Mouse (Mus musculus) thymus, adult 2 months (tissue): ENCODE measurements around the gene Vav1.
A peak's percentile ranks its signal among the peaks of the same experiment; 100 is the strongest.

Experiments
- CTCF ChIP-seq: fragments of 200-500 bp; IDR thresholded peaks from 2 replicates; pipeline ENCODE4 v1.5.1; 2012; ENCODE audit warnings: mild to moderate bottlenecking, control low read depth, low read length, moderate library complexity, borderline replicate concordance; ENCODE audit not compliant: control insufficient read depth, poor library complexity, insufficient read depth; ENCODE audit errors: extremely low read depth
- POLR2A ChIP-seq: fragments of 200-500 bp; IDR thresholded peaks from 2 replicates; pipeline ENCODE4 v1.6.1; 2012; ENCODE audit warnings: mild to moderate bottlenecking, low read length, control low read depth, moderate library complexity; ENCODE audit not compliant: control insufficient read depth, poor library complexity, insufficient read depth; ENCODE audit errors: extremely low read depth

GRCm38 (mm10) chr17:57249186-57250181 is 29.4 kb upstream of the Vav1 start, which contains the start of gene Trip10:
- no peak for TF ChIP-seq CTCF
- TF ChIP-seq POLR2A, result 0 out of 2 replicates have a peak, but pooled peaks have one; percentile 28
